Mouse (Mus musculus): ENCODE data around the gene Mcm6.

DNA sequence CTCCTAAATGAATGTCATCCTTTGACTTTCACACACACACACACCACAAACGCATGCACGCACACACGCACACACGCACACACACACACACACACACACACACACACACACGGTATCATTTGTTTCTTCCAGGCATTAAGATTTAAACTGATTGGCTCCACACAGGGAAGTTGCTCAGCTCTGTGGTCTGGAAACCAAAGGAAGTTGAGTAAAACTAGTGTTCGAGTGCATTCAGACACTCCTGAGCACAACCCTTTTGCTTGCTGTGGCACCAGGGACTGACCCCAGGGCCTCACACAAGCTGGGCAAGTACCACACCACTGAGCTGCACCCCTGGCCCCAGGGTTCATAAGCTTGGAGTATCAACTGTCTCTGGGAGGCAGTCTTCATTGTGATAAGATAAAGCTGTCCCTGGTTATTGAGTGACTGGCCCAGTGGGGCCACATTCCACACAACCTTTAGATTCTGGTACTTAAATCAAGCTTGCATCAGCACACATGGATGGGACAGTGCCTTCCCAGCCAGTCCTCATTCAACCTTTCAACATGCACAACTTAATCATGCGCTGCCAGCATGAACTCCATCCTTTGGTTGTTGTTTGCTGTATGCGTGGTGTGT lies 36.3 kb downstream of the Mcm6 start:
- TF ChIP-seq CTCF (IDR thresholded peaks at IDR 0.05; ENCODE audit: low read depth), result no peak
- TF ChIP-seq EP300 (optimal IDR thresholded peaks at IDR 0.05), result no peak
